Mouse (Mus musculus) midbrain, embryonic 16.5 days (tissue): Measurements from ENCODE around the gene Elmod3. TPM values are rescaled to one million over a fixed set of nuclear protein-coding genes. Genes with fewer than 3 reads are reported as not detected.

Experiments used
- ATAC-seq: fragments of 200-750 bp; cut with Nextera tagmentation; 2 replicates; pipeline ENCODE4 v1.8.0; 2017; ENCODE audit warnings: moderate TSS enrichment
- H3K27ac ChIP-seq: fragments of 300-500 bp; sonication (generic); 2 replicates; pipeline ENCODE4 v1.5.1; 2014; ENCODE audit warnings: mild to moderate bottlenecking, low read length, mixed read lengths
- H3K27me3 ChIP-seq: fragments of 300-500 bp; sonication (generic); 2 replicates; pipeline ENCODE4 v1.6.1; 2014; ENCODE audit warnings: low read depth, low read length, mixed read lengths; ENCODE audit not compliant: control insufficient read depth, insufficient read depth
- H3K36me3 ChIP-seq: fragments of 300-500 bp; sonication (generic); 2 replicates; pipeline ENCODE4 v1.6.1; 2014; ENCODE audit warnings: mild to moderate bottlenecking, low read length, moderate library complexity, mixed read lengths; ENCODE audit not compliant: control insufficient read depth, insufficient read depth
- H3K4me1 ChIP-seq: fragments of 300-500 bp; sonication (generic); 2 replicates; pipeline ENCODE4 v1.6.1; 2014; ENCODE audit warnings: mild to moderate bottlenecking, low read length, mixed read lengths; ENCODE audit not compliant: control insufficient read depth, insufficient read depth
- H3K4me2 ChIP-seq: fragments of 300-500 bp; sonication (generic); 2 replicates; pipeline ENCODE4 v1.6.1; 2014; ENCODE audit warnings: mild to moderate bottlenecking, low read length, mixed read lengths
- H3K4me3 ChIP-seq: fragments of 300-500 bp; sonication (generic); 2 replicates; pipeline ENCODE4 v1.5.1; 2014; ENCODE audit warnings: low read depth, mild to moderate bottlenecking, low read length, moderate library complexity, mixed read lengths
- H3K9ac ChIP-seq: fragments of 300-500 bp; sonication (generic); 2 replicates; pipeline ENCODE4 v1.6.1; 2014; ENCODE audit warnings: low read depth, low read length, mixed read lengths
- H3K9me3 ChIP-seq: fragments of 300-500 bp; sonication (generic); replicated peaks from 2 replicates; pipeline ENCODE4 v1.6.1; 2014; ENCODE audit warnings: mild to moderate bottlenecking, low read length, mixed read lengths; ENCODE audit not compliant: control insufficient read depth, poor library complexity, severe bottlenecking
- WGBS: fragments of 180-500 bp; shearing (Covaris S2); extraction: QIAGEN DNeasy Blood & Tissue Kit; methylation state at CpG from one replicate; pipeline ENCODE4 v1.1.7; 2014; 5-methylcytosine and 5-hydroxymethylcytosine counted together
- polyA plus RNA-seq: library from polyadenylated mRNA; unstranded; fragments of >200 nt; fragmentation: Nextera tagmentation; extraction: Ambion mirVana; gene quantifications from 2 replicates; pipeline ENCODE4 v1.2.1, GENCODE M21; 2015

Elmod3 gene
- polyA plus RNA-seq, 1 experiment from 2014 or later = 17.3 TPM

- Histone ChIP-seq H3K9me3 (no peaks in the 10 kb centered on the region), H3K4me1 (peaks cover 28% of the 10 kb centered on the region), H3K36me3 (peaks cover 5% of the 10 kb centered on the region; the same call in 1 of the 2 replicates), H3K9ac (peak within 1 kb of the TSS; percentile 80), H3K4me3 (peak within 1 kb of the TSS; percentile 82), H3K4me2 (peak within 1 kb of the TSS; percentile 88), H3K27ac (peak within 1 kb of the TSS; percentile 91), H3K27me3 (no peaks in the 10 kb centered on the region)
- peak; percentile 98 for ATAC-seq
- WGBS = under 1% methylated on average over 41 of the region's 41 CpGs
Measured at GRCm38 (mm10) chr6:72616643-72617288, 18.6 kb upstream of the Elmod3 start, which contains the start of gene Tgoln1. Gene Tgoln1 (minus strand): TSS chr6:72617000.

DNA sequence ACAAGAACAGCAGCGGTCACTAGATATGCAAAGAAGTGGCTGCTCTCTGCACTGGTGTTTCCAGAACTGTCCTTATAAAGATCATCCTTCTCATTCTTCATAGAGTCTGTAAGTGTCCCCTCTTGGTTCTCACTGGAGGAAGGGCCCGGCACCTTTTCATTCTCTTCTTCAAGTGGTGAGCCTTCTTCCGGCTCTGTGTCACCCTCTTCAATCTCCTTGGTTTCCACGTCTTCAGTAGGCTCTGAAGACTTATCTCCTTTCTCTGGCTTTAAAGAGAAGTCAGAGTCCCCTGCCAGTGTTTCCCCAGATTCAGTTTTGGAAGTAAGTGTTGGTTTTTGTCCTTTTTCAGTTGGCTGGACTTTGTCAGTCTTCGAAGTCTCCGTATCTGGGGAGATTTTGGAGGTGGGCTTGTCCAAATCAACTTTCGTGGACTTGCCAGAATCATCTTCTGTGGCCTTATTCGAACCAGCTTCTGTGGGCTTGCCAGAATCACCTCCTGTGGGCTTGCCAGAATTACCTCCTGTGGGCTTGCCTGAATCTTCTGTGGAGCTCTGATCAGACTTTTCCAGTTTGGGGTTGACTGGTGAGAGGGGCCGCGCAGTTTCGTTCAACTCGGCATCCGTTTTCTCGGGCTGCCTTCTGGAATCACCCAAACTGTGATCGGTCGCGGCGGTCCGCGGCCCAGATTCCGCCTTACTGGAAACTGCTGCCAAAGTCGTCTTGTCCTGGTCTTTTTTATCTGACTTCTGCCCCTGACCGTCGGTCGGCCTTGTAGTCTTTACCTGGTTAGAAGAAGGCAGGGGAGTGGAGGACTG, 17.6 kb upstream of the Elmod3 start:
- Histone ChIP-seq H3K4me3 (peak overlapping the region; percentile 82), H3K36me3 (peaks cover 12% of the 10 kb centered on the region), H3K9me3 (no peaks in the 10 kb centered on the region), H3K27me3 (no peaks in the 10 kb centered on the region), H3K9ac (peak overlapping the region; percentile 77), H3K4me2 (peak overlapping the region; percentile 88), H3K4me1 (peaks cover 28% of the 10 kb centered on the region), H3K27ac (no peak overlapping the region)
- peak; percentile 22 for ATAC-seq
- 32% methylated on average over 25 of the region's 25 CpGs for WGBS

DNA sequence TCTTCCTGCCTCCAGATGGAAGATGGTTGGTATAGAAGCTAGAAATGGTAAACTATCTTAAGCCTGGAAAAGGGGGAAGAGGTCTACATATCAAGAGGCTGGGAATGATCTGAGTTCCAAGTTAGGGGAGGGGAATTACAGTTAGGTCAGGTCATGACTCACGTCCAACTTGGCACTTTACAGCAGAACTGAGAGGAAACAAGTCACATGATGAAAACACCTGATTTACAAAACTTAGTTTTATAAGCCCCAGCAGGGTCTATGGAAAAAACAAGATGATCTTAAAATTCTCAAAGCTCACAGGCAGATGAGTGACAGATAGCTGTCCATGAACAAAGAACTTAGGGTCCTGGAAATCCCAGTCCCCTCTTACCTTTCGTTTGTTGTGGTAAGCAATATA, 16.9 kb upstream of the Elmod3 start:
- Histone ChIP-seq H3K9ac (0 out of 2 replicates have a peak overlapping the region, but pooled peaks have one; percentile 25), H3K4me2 (peak overlapping the region; percentile 88), H3K4me1 (peaks cover 28% of the 10 kb centered on the region), H3K27me3 (no peaks in the 10 kb centered on the region), H3K9me3 (no peaks in the 10 kb centered on the region), H3K36me3 (peaks cover 12% of the 10 kb centered on the region), H3K4me3 (peak overlapping the region; percentile 82), H3K27ac (no peak overlapping the region)
- 72% methylated on average over 2 of the region's 2 CpGs for WGBS
- no peak for ATAC-seq

GRCm38 (mm10) chr6:72610261-72610660, 12.0 kb upstream of the Elmod3 start:
- Histone ChIP-seq H3K27ac (no peak overlapping the region), H3K9ac (no peak overlapping the region), H3K9me3 (no peaks in the 10 kb centered on the region), H3K27me3 (no peaks in the 10 kb centered on the region), H3K4me3 (no peak overlapping the region), H3K4me2 (no peak overlapping the region), H3K4me1 (peaks cover 16% of the 10 kb centered on the region), H3K36me3 (peaks cover 22% of the 10 kb centered on the region)
- WGBS = 84% methylated on average over 4 of the region's 4 CpGs
- ATAC-seq = no peak

GRCm38 (mm10) chr6:72608662-72609184, 10.5 kb upstream of the Elmod3 start:
- Histone ChIP-seq H3K4me3 (no peak overlapping the region), H3K27ac (no peak overlapping the region), H3K4me2 (no peak overlapping the region), H3K4me1 (peaks cover under 1% of the 10 kb centered on the region; the same call in 1 of the 2 replicates), H3K27me3 (no peaks in the 10 kb centered on the region), H3K9me3 (no peaks in the 10 kb centered on the region), H3K9ac (no peak overlapping the region), H3K36me3 (peaks cover 24% of the 10 kb centered on the region)
- ATAC-seq = no peak
- 93% methylated on average over 4 of the region's 4 CpGs for WGBS

- ATAC-seq = no peak
- H3K9me3 ChIP-seq = no peaks in the 10 kb centered on the region
- H3K4me1 ChIP-seq = no peaks in the 10 kb centered on the region
- 93% methylated on average over 5 of the region's 5 CpGs for WGBS
- H3K27me3 ChIP-seq = no peaks in the 10 kb centered on the region
- H3K27ac ChIP-seq = no peak overlapping the region
- H3K9ac ChIP-seq = no peak overlapping the region
- H3K4me3 ChIP-seq = no peak overlapping the region
- H3K4me2 ChIP-seq = no peak overlapping the region
- H3K36me3 ChIP-seq = peaks cover 21% of the 10 kb centered on the region
Measured at GRCm38 (mm10) chr6:72607676-72608075, 9.5 kb upstream of the Elmod3 start.

DNA sequence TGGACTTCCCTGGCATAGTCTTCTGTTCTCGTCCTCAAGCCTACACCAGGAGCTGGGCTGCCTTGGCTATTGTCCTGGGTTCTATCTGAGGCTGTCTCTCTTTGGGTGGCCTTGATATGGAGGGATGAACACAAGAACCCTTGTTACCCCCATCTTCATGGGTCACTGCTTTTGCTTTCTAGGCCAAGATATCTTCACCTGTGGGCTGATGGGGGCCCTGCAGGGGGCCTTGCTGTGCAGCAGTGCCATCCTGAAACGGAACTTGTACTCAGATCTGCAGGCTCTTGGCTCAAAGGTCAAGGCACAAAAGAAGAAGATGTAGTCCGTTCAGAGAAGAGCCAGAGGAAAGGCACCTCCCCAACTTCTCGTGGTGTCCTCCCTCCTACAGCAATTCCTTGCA, 8.8 kb upstream of the Elmod3 start:
- 74% methylated on average over 4 of the region's 4 CpGs for WGBS
- Histone ChIP-seq H3K9ac (no peak overlapping the region), H3K9me3 (no peaks in the 10 kb centered on the region), H3K4me1 (no peaks in the 10 kb centered on the region), H3K27me3 (no peaks in the 10 kb centered on the region), H3K4me2 (no peak overlapping the region), H3K27ac (no peak overlapping the region), H3K4me3 (no peak overlapping the region), H3K36me3 (peaks cover 21% of the 10 kb centered on the region)
- ATAC-seq = no peak

GRCm38 (mm10) chr6:72604066-72604465, 5.9 kb upstream of the Elmod3 start:
- H3K36me3 ChIP-seq = peaks cover 12% of the 10 kb centered on the region
- H3K4me2 ChIP-seq = no peak overlapping the region
- no peak overlapping the region for H3K27ac ChIP-seq
- H3K4me3 ChIP-seq = no peak overlapping the region
- H3K27me3 ChIP-seq = no peaks in the 10 kb centered on the region
- H3K9me3 ChIP-seq = no peaks in the 10 kb centered on the region
- no peaks in the 10 kb centered on the region for H3K4me1 ChIP-seq
- no peak for ATAC-seq
- no peak overlapping the region for H3K9ac ChIP-seq
- 90% methylated on average over 2 of the region's 2 CpGs for WGBS

DNA sequence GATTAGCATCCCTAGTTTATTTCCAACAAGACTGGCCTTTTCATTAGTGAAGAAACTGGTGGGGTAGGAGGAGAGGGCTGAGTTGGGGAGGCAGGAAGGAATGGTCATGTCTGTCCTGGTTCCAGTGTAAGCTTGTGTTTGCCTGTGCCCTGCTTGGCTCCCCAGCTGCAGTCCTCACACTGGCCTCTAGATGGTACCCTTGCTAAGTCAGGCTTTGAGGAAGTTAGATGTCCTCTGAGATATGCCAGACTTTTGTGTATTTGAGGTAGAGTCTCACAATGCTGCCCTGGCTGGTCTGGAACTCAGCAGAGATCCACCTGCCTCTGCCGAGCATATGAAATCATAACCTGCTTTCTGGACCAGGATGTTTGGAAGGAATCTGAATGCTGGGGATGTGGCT, 3.5 kb upstream of the Elmod3 start:
- no peak overlapping the region for H3K27ac ChIP-seq
- H3K36me3 ChIP-seq = peaks cover 3% of the 10 kb centered on the region; the same call in 1 of the 2 replicates
- no peak overlapping the region for H3K9ac ChIP-seq
- H3K4me2 ChIP-seq = no peak overlapping the region
- H3K4me3 ChIP-seq = no peak overlapping the region
- H3K9me3 ChIP-seq = no peaks in the 10 kb centered on the region
- H3K27me3 ChIP-seq = no peaks in the 10 kb centered on the region
- H3K4me1 ChIP-seq = peaks cover 10% of the 10 kb centered on the region
- 55% methylated on average over 1 of the region's 1 CpGs for WGBS
- no peak for ATAC-seq
